Mouse (Mus musculus) right cerebral cortex, postnatal 4 days (tissue): ENCODE measurements at regions not wholly inside any gene's neighbourhood (a gene's known extent, or its start where the extent isn't known, plus 50 kb on each side); places are given as distances from the start of the nearest gene placed in this dataset.

Experiments
- DNase-seq: peaks from one replicate; pipeline ENCODE4 v3.0.0-alpha.2; 2022

DNA sequence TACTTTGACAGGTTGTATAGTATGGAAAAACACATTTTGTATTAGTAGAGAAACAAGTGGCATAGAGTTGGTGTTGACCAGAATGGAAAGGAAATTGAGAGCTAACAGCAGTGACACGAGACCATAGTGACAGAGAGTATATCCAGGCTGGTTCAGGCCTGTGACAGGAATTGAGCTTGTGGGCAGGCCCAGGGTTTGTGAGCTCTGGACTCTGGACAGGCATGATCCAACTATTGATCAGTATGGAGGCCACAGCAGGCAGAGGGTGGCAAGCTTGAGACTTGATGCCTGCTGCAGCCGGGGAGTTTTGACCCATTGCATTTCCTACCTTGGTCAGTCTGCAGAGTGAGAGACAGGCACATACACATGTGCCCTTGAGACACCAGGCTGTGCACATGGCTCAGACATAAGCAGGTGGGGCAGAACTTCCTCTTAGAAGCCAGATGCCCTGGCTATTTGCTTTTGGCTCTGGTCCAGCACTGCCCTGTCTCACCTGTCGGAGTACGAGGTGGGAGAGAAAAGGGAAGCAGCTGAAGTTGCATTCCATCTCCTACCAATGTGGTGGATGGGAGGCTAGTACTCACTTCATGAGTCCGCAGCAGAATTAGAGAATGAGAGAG is 1006.2 kb upstream of the Cdh20 start:
- DNase-seq: no peak

- DNase-seq: peak; percentile 2
Measured at GRCm38 (mm10) chr1:103762745-103763144, 1005.6 kb upstream of the Cdh20 start.

DNA sequence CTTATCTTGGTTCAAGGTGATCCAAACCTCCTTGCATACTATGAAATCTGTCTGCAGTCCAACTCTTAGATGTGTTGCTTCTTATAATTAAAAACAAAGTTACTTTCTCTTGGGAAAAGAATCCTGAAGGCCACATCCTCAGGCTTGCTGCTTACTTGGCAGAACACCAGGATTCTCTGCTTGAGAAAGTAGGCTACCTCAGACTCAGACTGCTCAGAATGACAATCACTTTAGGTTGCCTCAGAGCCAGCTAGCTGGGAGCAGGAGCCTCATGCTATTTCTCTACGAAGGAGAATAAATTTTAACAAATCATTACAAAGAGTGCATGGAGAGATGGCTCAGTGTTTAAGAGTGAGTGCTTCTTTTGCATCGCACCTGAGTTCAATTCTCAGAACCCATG is 1001.0 kb upstream of the Cdh20 start:
- DNase-seq: no peak

- no peak for DNase-seq
Measured at GRCm38 (mm10) chr1:103784692-103785091, 983.6 kb upstream of the Cdh20 start.

DNA sequence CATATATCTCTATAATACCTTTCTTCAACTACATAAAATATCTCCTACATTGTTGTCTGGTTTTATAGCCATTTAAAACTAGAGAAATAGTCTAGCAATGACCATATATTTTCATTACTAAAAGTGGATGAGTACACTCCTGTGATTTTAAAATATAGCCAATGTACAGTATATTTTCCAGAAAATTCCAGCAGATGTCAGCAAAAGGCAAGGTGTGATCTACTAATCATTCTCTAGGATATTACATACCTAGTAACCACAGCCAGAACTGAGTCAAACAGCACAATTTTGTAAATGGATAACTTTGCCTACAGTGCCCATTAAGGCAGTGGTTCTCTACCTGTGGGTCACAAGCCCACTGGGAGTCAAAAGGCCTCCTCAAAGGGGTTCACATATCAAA is 972.0 kb upstream of the Cdh20 start:
- no peak for DNase-seq

DNA sequence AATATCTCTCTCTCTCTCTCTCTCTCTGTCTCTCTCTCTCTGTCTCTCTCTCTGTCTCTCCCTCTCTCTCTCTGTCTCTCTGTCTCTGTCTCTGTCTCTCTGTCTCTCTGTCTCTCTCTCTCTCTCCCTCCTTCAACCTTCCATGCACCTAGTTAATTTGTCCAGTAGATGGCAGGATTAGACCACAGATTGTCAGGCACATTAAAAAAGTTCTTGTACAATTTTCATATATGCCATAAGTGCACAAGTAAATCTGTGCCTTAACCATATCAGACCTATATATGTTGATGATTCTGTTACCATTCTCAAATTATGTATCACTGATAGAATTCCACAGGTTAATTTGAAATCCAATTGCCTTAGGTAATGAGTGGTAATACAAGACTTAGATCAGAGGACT is 969.0 kb upstream of the Cdh20 start:
- DNase-seq: no peak

DNA sequence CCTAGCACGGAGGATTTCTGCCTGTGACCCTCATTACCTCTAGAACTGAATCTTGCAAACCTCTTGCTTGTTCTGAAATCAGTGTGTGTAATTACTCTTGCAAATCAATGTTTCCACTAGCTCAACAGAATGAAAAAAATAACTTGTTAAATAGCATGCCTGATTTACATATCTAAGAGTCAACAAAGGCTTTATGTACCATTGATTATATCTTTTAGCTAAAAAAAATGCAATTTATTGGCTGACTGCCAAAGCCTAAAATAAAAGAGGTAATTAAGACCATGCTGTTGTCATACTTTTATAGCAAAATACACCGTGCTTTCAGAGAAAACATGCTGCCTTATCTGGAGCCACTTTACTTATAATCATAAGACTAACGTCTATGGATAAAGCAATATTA is 950.4 kb upstream of the Cdh20 start:
- DNase-seq: no peak
